Mouse (Mus musculus): ENCODE measurements around the gene Gm21119.
"Not testable (repeated sequence)": the region's sequence is repeated elsewhere in the genome, so short reads cannot be mapped to it uniquely, and the experiment has no call there.

- TF ChIP-seq EP300 (IDR thresholded peaks at IDR 0.05; ENCODE audit: low read length); MAFK (IDR thresholded peaks at IDR 0.05; ENCODE audit: insufficient replicate concordance, low read length); CTCF (conservative IDR thresholded peaks at IDR 0.05 in 1 of 2, IDR thresholded peaks at IDR 0.05 in 1 of 2; ENCODE audit: low read depth in 2 of 2, low read length in 2 of 2); SMC3 (IDR thresholded peaks at IDR 0.05; ENCODE audit: low read depth, low read length); ZC3H11A (IDR thresholded peaks at IDR 0.05; ENCODE audit: low read depth, low read length); POLR2A (IDR thresholded peaks at IDR 0.05; ENCODE audit: low read depth, low read length); E2F4 (IDR thresholded peaks at IDR 0.05; ENCODE audit: insufficient replicate concordance, low read depth, low read length); IRF4 (IDR thresholded peaks at IDR 0.05; ENCODE audit: low read depth, low read length); TBP (conservative IDR thresholded peaks at IDR 0.05; ENCODE audit: low read depth, low read length); POLR2AphosphoS2 (IDR thresholded peaks at IDR 0.05; ENCODE audit: low read depth, low read length); JUND (conservative IDR thresholded peaks at IDR 0.05; ENCODE audit: low read depth, low read length): not testable (repeated sequence)
These were observed 63.7 kb downstream of the Gm21119 start for GRCm38 (mm10) chr8:20678418-20678817.

Measured in CH12.LX (cell line).